Mouse (Mus musculus) neural tube, embryonic 14.5 days (tissue): ENCODE results near the gene Coq8a. TPM values are rescaled to one million over a fixed set of nuclear protein-coding genes. Genes with fewer than 3 reads are reported as not detected.
A peak's percentile ranks its signal among the peaks of the same experiment; 100 is the strongest.

Source experiments
- ATAC-seq: fragments of 200-750 bp; cut with Nextera tagmentation; 2 replicates; pipeline ENCODE4 v1.8.0; 2017; ENCODE audit warnings: low read depth, mild to moderate bottlenecking, moderate TSS enrichment, moderate library complexity
- H3K27ac ChIP-seq: fragments of 300-500 bp; sonication (generic); 2 replicates; pipeline ENCODE4 v1.5.1; 2014; ENCODE audit warnings: low read depth, mild to moderate bottlenecking, control low read depth, low read length, moderate library complexity, mixed read lengths
- H3K27me3 ChIP-seq: fragments of 300-500 bp; sonication (generic); 2 replicates; pipeline ENCODE4 v1.6.1; 2014; ENCODE audit warnings: low read length; ENCODE audit not compliant: control insufficient read depth, insufficient read depth
- H3K36me3 ChIP-seq: fragments of 300-500 bp; sonication (generic); 2 replicates; pipeline ENCODE4 v1.6.1; 2014; ENCODE audit warnings: low read length, mixed read lengths; ENCODE audit not compliant: control insufficient read depth, insufficient read depth
- H3K4me1 ChIP-seq: fragments of 300-500 bp; sonication (generic); 2 replicates; pipeline ENCODE4 v1.6.1; 2014; ENCODE audit warnings: low read length; ENCODE audit not compliant: control insufficient read depth, insufficient read depth
- H3K4me2 ChIP-seq: fragments of 300-500 bp; sonication (generic); 2 replicates; pipeline ENCODE4 v1.6.1; 2014; ENCODE audit warnings: mild to moderate bottlenecking, low read depth, low read length, control low read depth
- H3K4me3 ChIP-seq: fragments of 300-500 bp; sonication (generic); 2 replicates; pipeline ENCODE4 v1.5.1; 2014; ENCODE audit warnings: low read depth, low read length, control low read depth, mixed read lengths
- H3K9ac ChIP-seq: fragments of 300-500 bp; sonication (generic); replicated peaks from 2 replicates; pipeline ENCODE4 v1.6.1; 2014; ENCODE audit warnings: low read depth, mild to moderate bottlenecking, control low read depth, low read length, mixed read lengths
- H3K9me3 ChIP-seq: fragments of 300-500 bp; sonication (generic); 2 replicates; pipeline ENCODE4 v1.6.1; 2016; ENCODE audit warnings: low read length; ENCODE audit not compliant: control insufficient read depth
- WGBS: fragments of 180-500 bp; shearing (Covaris S2); extraction: QIAGEN DNeasy Blood & Tissue Kit; methylation state at CpG from one replicate; pipeline ENCODE4 v1.1.7; 2014; 5-methylcytosine and 5-hydroxymethylcytosine counted together
- polyA plus RNA-seq: library from polyadenylated mRNA; unstranded; fragments of >200 nt; fragmentation: Nextera tagmentation; extraction: Ambion mirVana; gene quantifications from 2 replicates; pipeline ENCODE4 v1.2.1, GENCODE M21; 2014

Coq8a gene
- polyA plus RNA-seq, 1 experiment from 2014 or later: 3.1 TPM

DNA sequence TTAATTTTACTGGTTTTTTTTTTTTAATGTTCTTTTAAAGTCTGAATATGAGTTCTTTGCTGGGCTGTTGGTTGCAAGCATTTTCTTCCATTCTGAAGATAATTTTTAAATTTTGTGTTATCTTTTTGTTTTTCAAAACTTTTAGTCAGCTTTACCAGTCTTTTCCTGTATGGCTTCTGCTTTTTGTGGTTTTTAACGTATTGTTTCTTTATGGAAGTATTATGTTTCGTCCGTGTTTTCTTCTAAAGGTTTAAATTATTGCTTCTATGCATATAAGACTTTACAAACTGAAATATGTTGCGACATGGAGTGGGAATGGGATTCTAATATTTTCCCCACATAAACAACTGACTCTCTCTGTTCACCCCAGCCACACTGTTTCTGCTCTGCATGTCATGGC lies 67.2 kb downstream of the Coq8a start:
- Histone ChIP-seq H3K27ac (no peak overlapping the region), H3K9me3 (no peaks in the 10 kb centered on the region), H3K9ac (no peak overlapping the region), H3K4me2 (no peak overlapping the region), H3K27me3 (no peaks in the 10 kb centered on the region), H3K4me3 (no peak overlapping the region), H3K36me3 (peaks cover 6% of the 10 kb centered on the region; the same call in 1 of the 2 replicates), H3K4me1 (no peaks in the 10 kb centered on the region)
- no peak for ATAC-seq
- WGBS: 97% methylated on average over 4 of the region's 4 CpGs

DNA sequence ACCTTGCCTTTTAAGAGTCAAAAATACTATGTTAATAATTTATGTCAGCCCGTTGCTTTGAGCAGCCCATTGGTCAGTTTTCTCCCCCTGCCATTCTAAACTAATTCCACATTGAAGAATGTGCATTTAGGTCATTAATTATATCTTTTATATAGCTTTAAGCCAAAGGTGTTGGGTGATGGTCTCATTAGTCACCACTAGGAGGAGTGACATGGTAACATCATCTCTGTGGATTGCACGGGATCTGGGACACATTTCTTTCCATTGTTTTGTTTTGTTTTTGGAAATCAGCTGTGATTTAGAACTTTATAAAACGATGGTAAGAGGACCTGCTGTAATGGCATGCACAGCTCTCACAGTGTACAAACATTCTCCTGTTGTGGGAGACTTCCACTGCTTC lies 68.0 kb downstream of the Coq8a start:
- no peak for ATAC-seq

DNA sequence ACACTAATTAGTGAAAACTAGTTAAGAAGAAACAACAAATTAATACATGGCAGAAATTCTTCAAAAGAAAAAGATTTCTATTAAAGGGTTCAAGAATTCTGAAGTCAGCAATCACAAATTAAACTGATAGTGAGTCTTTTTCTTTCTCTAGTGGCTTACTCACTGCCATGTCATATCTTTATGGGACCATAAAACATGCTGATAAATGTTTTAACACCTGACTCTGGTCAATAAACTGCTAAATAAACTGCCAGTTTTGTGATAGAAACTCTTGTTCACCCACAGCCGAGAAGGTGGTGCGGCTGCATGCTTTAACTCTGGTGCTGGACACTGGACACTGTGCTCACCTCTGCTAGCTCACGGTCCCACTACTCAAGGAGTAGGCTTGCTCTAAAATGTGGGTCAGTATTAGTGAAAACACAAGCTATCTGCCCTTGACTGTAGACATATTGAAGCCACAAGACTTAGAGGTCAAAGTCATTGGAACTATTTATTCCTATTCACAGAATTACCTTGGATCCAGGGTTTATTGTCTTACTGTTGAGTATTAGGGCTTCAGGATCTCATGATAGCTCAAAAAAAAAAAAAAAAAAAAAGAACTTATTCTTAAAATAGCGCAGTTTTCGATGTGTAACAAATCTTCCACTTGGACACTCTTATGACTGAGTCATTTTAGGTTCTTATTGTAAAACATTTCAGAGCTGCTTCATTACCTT lies 71.2 kb downstream of the Coq8a start:
- 91% methylated on average over 5 of the region's 5 CpGs for WGBS
- Histone ChIP-seq H3K27ac (no peak overlapping the region), H3K27me3 (no peaks in the 10 kb centered on the region), H3K4me3 (no peak overlapping the region), H3K36me3 (0 out of 2 replicates have a peak, but pooled peaks cover 4% of the 10 kb centered on the region), H3K4me1 (no peaks in the 10 kb centered on the region), H3K9ac (no peak overlapping the region), H3K9me3 (no peaks in the 10 kb centered on the region), H3K4me2 (no peak overlapping the region)
- no peak for ATAC-seq

More for the DNA sequence above, 68.0 kb downstream of the Coq8a start:
- Histone ChIP-seq H3K27ac (no peak overlapping the region), H3K4me3 (no peak overlapping the region), H3K9ac (no peak overlapping the region), H3K4me1 (no peaks in the 10 kb centered on the region), H3K27me3 (no peaks in the 10 kb centered on the region), H3K4me2 (no peak overlapping the region), H3K9me3 (no peaks in the 10 kb centered on the region), H3K36me3 (no peaks in the 10 kb centered on the region)
- 61% methylated on average over 3 of the region's 3 CpGs for WGBS

DNA sequence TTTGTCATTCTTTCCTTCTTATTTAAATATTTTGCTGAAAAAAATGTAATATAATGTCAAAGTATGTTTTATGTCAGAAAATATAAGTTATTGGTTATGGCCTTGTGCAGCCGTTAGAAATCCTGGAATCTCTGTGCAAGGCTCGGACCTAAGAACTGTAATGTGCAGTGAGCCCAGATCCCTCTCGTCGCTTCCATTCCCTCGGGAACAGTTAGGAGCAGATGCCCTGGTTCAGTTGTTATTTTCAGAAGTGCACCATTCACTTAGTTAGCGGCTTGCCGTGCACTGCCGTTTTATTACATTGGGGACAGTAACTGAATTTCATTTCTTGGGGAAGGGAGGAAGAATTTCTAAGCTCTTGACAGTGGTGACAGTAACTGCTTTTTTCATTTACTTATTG lies 81.2 kb downstream of the Coq8a start:
- 28% methylated on average over 8 of the region's 8 CpGs for WGBS
- peak; percentile 58; the same call in 1 of the 2 replicates for ATAC-seq
- no peak overlapping the region for H3K4me2 ChIP-seq

DNA sequence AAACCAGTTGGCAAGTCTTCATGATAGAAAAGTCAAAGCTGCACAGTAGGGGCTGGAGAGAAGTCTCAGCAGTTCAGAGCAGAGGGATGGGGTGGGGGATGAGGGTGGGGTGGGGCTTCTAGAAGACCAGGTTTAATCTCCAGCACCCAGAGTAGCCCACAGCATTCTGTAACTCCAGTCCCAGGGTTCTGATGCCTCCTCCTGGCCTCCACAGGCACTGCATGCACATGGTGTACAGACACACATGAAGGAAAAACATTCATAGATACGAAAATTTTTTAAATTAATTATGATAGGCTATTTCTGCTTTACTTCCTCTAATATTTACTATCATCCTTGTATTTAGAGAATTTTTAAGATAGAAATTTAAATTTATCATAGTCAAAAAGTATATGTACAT lies 82.9 kb downstream of the Coq8a start:
- ATAC-seq: no peak
- Histone ChIP-seq H3K9ac (no peak overlapping the region), H3K4me3 (no peak overlapping the region), H3K27me3 (no peaks in the 10 kb centered on the region), H3K27ac (no peak overlapping the region), H3K4me2 (no peak overlapping the region), H3K4me1 (peaks cover 3% of the 10 kb centered on the region; the same call in 1 of the 2 replicates), H3K9me3 (no peaks in the 10 kb centered on the region), H3K36me3 (0 out of 2 replicates have a peak, but pooled peaks cover 6% of the 10 kb centered on the region)
- 83% methylated on average over 1 of the region's 1 CpGs for WGBS

More for the DNA sequence above, 81.2 kb downstream of the Coq8a start:
- no peaks in the 10 kb centered on the region for H3K9me3 ChIP-seq
- 0 out of 2 replicates have a peak, but pooled peaks cover 6% of the 10 kb centered on the region for H3K36me3 ChIP-seq
- H3K9ac ChIP-seq: no peak overlapping the region; the same call in 1 of the 2 replicates
- no peaks in the 10 kb centered on the region for H3K27me3 ChIP-seq
- peaks cover 3% of the 10 kb centered on the region; the same call in 1 of the 2 replicates for H3K4me1 ChIP-seq
- no peak overlapping the region for H3K27ac ChIP-seq
- no peak overlapping the region for H3K4me3 ChIP-seq

Other genes starting within 250 kb of the Coq8a start
- 25.0 and 33.6 TPM in 2 replicates for gene Cdc42bpa, start 239.1 kb downstream of the Coq8a start, polyA plus RNA-seq
- gene Psen2, start 63.8 kb upstream of the Coq8a start, polyA plus RNA-seq: 14.1 and 16.3 TPM in 2 replicates
- gene Itpkb, start 130.9 kb upstream of the Coq8a start, polyA plus RNA-seq: 2.4 and 2.9 TPM in 2 replicates